Mouse (Mus musculus) erythroblast, embryonic 14.5 days (primary cell): ENCODE measurements around the gene Dsn1.

ENCODE experiments used
- GATA1 ChIP-seq: IDR thresholded peaks from 2 replicates; pipeline ENCODE4 v1.6.1; 2012; ENCODE audit warnings: low read length, inconsistent platforms, mixed read lengths
- TAL1 ChIP-seq: IDR thresholded peaks from 3 replicates; pipeline ENCODE4 v1.6.1; 2012; ENCODE audit warnings: low read length, inconsistent platforms, mixed read lengths

DNA sequence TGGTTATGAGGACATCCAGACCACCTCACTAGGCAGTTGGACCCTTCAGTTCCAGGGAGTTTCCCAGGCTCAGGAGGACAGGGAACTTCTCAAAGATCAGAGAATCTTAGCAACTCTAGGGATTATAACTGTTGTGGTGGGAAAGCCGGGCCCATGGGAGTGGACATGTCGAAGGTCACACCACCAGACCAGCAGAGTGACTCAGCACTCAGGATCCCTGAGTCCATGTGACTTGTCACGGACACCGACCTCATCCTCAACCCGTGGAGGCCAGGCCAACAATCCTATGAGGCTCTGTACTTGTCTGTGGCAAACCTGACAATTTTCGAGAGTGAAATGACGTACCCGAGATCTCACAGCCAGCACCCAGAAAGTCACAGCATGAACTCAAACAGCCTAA lies 29.4 kb upstream of the Dsn1 start:
- TF ChIP-seq TAL1: no peak
- TF ChIP-seq GATA1: no peak
